Mouse (Mus musculus) liver, embryonic 14.5 days (tissue): ENCODE data around the gene Rfk.

ENCODE experiments used
- CTCF ChIP-seq: IDR thresholded peaks from 2 replicates; pipeline ENCODE4 v1.5.1; 2016; ENCODE audit warnings: antibody characterized with exemption, low read depth, control low read depth
- EP300 ChIP-seq: IDR thresholded peaks from 2 replicates; pipeline ENCODE4 v1.6.1; 2016; ENCODE audit warnings: antibody characterized with exemption, low read depth

DNA sequence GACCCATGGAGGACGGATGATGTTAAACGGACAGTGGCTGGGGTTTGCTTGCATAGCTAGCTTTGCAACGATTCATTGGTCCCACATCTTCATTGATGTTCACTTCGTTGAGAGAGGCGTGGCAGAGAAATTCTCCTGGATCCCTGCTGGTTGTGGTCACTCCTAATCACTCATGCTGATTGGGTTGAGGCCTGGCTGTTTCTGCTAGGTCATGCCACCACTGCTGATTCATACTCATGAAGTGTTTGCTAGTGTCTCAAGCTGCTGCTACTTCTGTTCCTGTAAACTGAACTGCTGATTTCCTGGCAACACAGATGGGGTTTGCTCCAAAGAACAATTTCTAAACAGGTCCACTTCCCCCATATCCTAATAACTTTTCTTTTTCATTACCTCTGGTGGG, 13.0 kb downstream of the Rfk start:
- no peak for TF ChIP-seq CTCF
- TF ChIP-seq EP300 = no peak
